Mouse (Mus musculus) small intestine, adult 2 months (tissue): Measurements from ENCODE around the gene Eva1c.

Source experiments
- CTCF ChIP-seq: fragments of 200-500 bp; IDR thresholded peaks from 2 replicates; pipeline ENCODE4 v1.5.1; 2012; ENCODE audit warnings: low read depth, mild to moderate bottlenecking, control low read depth, inconsistent platforms, low read length, moderate library complexity, mixed read lengths; ENCODE audit not compliant: insufficient replicate concordance, insufficient read length; ENCODE audit errors: extremely low read depth
- POLR2A ChIP-seq: fragments of 200-500 bp; IDR thresholded peaks from 2 replicates; pipeline ENCODE4 v1.6.1; 2012; ENCODE audit warnings: low read depth, mild to moderate bottlenecking, control low read depth, inconsistent platforms, low read length, moderate library complexity

GRCm38 (mm10) chr16:90810716-90811256 lies 15.7 kb upstream of the Eva1c start:
- TF ChIP-seq CTCF (no peak), POLR2A (no peak)
